Mouse (Mus musculus) olfactory bulb, adult 2 months (tissue): ENCODE measurements around the gene Sel1l.

Source experiments
- CTCF ChIP-seq: fragments of 200-500 bp; IDR thresholded peaks from 2 replicates; pipeline ENCODE4 v1.5.1; 2012; ENCODE audit warnings: low read depth, mild to moderate bottlenecking, low read length, moderate library complexity; ENCODE audit not compliant: insufficient read depth
- POLR2A ChIP-seq: fragments of 200-500 bp; IDR thresholded peaks from 2 replicates; pipeline ENCODE4 v1.6.1; 2012; ENCODE audit warnings: mild to moderate bottlenecking, low read depth, low read length, moderate library complexity; ENCODE audit not compliant: insufficient read depth

- TF ChIP-seq CTCF = no peak
- no peak for TF ChIP-seq POLR2A
Observed at GRCm38 (mm10) chr12:91837401-91838065, 11.4 kb downstream of the Sel1l start.
